Mouse (Mus musculus): Measurements from ENCODE around the gene Cln6.
"Not testable (repeated sequence)": the region's sequence is repeated elsewhere in the genome, so short reads cannot be mapped to it uniquely, and the experiment has no call there.

Cln6 gene

GRCm38 (mm10) chr9:62838506-62839171 lies at the start of gene Cln6:
Gene Cln6 (plus strand): TSS chr9:62838785.
- DNase-seq (ENCODE audit: low spot score), result no peak

GRCm38 (mm10) chr9:62789856-62790255 lies 48.7 kb upstream of the Cln6 start:
- DNase-seq (ENCODE audit: low spot score), result no peak

GRCm38 (mm10) chr9:62799218-62799617 lies 39.4 kb upstream of the Cln6 start:
- not testable (repeated sequence) for DNase-seq (ENCODE audit: low spot score)

- no peak for DNase-seq (ENCODE audit: low spot score)
Observed at GRCm38 (mm10) chr9:62810095-62810494, 28.5 kb upstream of the Cln6 start.

DNA sequence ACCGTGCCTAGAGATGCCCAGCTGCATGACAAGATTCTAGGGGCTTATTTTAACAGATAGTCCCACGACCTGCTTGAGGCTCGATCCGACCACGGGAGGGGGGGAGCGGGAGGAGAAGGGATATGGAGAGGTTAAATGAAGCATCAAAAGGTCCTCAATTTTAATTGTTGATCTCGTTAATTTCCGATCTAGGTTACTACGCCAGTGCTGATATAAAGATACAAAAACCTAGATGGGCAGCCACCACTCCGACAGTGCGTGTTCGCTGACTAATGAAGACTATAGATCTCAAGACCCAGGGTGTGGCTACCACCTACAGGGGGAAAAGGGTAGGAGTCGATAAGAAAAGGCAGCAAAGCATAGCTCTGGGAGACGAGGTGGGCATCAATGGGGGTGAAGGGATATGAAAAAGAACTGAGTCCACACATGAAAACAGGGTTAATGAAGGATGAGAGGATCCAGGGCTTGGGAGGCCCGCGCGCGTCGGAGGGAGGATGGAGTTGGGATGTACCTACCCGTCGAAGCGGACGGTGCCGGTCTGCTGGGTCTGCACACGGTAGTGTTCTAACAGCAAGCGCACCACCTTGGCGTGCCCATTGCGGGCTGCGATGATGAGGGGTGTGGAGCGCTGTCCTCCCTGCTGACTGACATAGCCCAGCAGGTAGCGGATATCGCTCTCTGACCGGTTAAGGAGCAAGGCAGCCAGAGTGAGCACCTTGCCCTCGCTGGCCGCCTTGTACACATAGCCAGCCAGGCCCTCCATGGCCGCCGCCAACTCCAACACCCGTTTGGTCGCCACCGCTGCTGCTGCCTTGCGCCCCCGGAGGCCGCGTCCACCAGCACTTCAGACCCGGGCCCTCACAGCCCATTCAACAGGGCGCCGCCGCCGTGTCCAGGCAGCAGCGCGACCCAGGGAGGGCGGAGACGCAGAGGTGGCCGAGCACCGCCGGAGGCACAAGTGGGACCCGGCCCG lies 27.8 kb upstream of the Cln6 start:
- no peak for DNase-seq (ENCODE audit: low spot score)

DNA sequence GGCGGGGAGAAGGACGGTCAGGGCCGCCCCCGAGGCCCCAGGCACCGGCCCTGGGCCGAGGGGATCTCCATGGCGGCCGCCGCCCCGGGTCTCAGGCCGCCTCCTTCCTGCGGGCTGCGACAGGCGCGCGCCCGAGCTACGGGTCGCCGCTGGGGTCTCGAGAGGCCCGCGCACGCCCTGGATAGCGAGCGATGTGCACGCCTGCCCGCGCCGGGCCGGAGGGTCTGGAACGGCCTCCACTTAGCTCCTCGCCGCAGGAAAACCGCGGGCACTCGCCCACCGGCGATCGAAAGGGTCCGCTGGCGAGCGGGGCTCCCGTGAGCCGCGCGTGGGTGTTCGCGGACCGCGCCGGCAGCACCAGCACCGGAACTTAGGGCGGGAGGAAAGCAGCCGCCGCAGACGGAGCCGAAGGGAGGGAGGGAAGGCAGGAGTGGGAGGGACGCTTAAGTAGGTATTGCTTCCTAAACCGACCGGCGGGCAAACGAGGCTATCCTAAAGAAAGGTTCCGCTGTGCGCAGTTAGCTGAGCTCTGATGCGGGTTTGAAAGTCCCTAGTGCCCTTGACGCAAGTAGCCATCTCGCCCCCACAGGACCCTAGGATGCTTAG lies 27.0 kb upstream of the Cln6 start, which contains the start of gene Fem1b:
Fem1b (minus strand) TSS at position 419 of the 606 bp plus-strand sequence.
- peak; percentile 64 for DNase-seq (ENCODE audit: low spot score)

GRCm38 (mm10) chr9:62812216-62813049 lies 26.2 kb upstream of the Cln6 start:
- DNase-seq (ENCODE audit: low spot score), result no peak

DNA sequence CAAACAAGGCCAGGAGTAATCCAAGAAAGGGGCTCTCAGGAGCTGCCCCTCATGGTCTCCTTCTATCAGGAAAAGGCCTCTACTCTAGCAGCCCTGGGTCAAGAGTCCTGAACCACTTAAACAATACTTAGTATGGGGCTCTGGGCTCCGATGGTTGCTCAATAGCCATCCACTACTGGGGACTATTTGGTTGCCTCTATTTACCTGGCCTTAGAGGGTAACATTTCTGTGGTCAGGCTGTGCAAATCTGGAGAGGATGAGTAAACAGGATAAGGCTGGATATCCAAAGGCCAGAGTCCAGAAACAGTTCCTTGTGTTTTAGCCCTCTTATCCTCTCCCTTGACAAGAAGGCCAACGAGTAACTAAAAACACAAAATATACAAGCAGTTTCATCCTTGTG lies 23.8 kb upstream of the Cln6 start:
- DNase-seq (ENCODE audit: low spot score), result no peak

- DNase-seq (ENCODE audit: low spot score), result no peak
Observed at GRCm38 (mm10) chr9:62816323-62817098, 22.1 kb upstream of the Cln6 start.

DNA sequence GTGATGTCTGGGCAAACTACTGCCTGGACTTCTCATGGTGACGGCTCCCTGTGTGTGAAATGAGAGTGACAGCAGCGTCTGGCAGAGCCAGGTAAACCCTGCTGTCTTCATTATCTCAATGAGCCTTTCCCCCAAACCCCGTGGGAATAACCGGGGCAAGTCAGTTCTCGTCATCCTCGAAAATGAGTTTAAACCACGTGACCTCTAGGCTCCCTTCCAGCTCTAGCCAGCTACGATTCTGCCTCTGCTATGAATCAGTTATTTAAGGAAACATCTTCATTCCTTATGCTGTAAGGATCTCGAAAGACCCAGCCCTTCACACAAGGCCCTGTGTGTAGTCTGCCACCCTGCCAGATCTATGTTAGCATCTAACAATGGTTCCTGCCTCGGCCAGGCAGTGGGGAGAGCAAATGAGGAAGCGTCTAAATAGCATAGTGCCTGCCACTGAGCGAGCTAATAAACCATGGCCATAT lies 21.4 kb upstream of the Cln6 start:
- no peak for DNase-seq (ENCODE audit: low spot score)

DNA sequence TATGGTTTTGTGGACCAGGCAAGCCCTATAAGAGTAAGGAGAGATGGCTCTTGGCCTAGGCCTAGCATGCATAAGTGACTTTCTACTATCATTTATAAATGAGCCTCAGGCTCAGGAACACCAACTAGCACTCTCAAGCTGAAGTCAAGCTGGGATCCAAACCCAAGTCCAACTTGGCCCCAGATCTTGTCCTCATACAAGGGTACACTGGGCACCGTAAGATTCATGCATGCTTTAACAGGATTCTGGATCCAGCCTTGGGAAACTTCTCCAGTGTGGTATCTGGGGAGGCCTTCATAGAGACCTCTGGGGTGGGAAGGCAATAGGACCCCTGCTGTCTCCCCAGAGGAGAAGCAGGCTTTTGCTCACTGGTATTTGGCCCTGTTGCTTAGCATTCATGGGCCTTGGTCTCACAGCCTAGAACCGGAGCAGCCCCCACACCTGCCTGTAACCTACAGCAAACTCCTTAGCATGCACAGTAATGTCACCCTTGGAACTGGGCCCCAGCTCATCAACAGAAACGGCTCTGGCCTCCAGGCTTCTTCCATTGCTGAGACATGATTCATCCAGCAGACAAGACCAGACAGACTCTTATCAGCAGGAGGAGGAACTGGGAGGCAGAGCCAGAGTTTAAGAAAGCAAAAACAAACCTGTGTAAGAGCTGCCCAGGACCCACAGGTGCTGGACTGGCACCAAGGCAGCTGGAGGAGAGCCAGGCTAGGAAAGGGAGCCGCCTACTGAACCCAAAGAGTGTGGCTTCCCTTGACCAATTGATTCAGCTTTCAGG lies 20.6 kb upstream of the Cln6 start:
- DNase-seq (ENCODE audit: low spot score), result no peak

- no peak for DNase-seq (ENCODE audit: low spot score)
Observed at GRCm38 (mm10) chr9:62819494-62819893, 19.1 kb upstream of the Cln6 start.

- not testable (repeated sequence) for DNase-seq (ENCODE audit: low spot score)
Observed at GRCm38 (mm10) chr9:62819910-62820309, 18.7 kb upstream of the Cln6 start.

DNA sequence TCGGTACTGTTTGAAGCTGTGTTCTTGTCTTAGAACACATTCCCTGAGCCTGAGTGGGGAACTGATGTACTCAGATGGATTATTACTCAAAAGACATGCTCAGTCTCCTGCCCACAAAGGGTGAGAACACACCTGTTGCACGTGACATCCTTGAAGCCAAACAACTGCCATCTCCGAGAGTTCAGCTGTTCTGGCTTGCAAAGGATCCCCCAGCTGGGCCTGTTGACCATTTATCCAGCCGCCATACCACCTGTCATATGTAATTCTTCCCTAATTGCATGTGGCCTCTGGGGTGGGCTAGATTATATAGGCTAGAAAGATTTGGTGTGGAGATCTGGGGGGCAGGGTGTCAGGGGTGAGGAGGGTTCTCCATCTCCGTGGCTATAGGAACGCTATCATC lies 17.8 kb upstream of the Cln6 start:
- no peak for DNase-seq (ENCODE audit: low spot score)

- DNase-seq (ENCODE audit: low spot score), result no peak
Observed at GRCm38 (mm10) chr9:62821811-62822210, 16.8 kb upstream of the Cln6 start.

DNA sequence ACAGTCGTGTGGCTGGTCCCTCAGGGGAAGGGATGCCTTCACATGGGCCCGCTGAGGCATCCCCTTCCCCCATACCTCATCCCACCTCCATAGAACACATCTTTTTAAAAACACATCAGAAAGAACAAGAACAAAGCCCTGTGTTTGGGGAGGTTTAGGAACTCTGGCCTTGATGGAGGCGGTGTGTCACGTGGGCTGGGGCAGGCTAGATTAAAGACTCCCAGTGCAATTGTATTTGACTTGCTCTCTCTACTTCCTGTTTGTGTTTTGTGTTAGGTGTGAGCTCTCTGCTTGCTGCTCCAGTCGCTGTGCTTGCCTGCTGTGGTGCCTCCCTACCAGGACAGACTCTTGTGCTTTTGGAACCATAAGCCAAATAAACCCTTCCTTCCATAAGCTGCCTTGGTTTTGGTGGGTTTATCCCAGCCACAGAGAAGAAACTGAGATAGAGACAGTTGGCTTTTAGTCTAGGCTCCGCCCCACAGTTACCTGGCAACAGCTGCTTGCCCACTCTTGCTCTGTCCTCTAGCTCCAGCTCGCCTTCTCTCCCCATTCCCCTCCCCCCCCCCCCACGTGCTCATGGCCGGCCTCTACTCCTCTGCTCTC lies 12.7 kb upstream of the Cln6 start:
- DNase-seq (ENCODE audit: low spot score), result no peak

- no peak for DNase-seq (ENCODE audit: low spot score)
Observed at GRCm38 (mm10) chr9:62826456-62826855, 12.1 kb upstream of the Cln6 start.

DNA sequence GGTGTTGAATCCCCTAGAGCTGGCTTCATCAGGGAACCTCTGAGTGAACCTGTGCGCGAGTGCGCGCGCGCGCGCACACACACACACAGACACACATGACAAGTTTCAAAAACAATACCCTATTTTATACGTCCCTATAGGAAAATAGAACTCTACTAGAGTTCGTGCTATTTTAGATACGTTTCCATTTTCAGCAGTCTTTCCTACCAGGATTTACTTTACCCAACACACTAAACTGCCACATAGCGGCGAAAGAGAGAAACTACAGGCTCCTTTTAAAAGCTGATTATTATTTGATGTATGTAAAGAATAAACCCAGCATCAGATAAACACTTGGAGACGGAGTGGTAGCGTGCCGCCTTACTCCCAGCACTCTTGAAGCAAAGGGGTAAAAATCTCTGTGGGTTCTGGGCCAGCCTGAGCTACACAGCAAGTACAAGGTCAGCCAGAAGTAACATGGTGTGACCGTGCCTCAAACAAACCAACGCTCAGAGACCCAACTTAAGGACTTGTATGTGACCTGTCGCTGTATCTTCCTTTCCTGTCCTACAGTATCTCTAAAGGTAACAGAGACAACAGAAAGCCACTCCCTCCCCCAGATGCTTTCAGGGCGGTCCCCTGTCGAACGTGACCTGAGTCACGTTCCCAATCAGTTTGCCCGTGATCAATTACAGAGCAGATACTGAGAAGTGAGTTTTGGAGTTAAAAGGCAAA lies 10.5 kb upstream of the Cln6 start:
- no peak for DNase-seq (ENCODE audit: low spot score)

DNA sequence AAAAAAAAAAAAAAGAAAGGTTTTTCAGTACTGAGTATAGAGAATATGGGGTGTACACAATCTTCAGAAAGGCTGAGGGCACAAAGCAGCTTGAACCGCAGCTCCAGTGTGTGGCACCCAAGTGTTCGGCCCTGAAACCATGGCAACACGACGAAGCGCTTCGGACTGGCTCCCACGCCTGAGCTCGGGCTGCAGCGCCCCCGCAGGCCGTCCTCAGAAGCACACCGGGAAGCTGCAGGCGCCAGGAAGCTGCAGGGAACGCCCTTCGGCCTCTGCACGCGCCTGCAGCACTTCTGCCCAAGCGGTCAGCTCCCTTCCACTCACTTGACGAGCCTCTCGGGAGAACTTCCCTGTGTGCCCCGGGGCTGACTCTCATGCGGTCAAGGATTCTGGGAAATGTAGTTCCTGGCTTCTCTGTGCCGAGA lies 9.9 kb upstream of the Cln6 start:
- peak; percentile 90 for DNase-seq (ENCODE audit: low spot score)

Data from urinary bladder, postnatal 10 days (tissue).